Mouse (Mus musculus): ENCODE data around the gene Dcn.

- TF ChIP-seq CTCF (conservative IDR thresholded peaks at IDR 0.05; ENCODE audit: insufficient read depth, insufficient read length, low read depth, low read length) (no peak), POLR2A (IDR thresholded peaks at IDR 0.05; ENCODE audit: low read depth, low read length) (no peak)
These were observed 26.5 kb upstream of the Dcn start for GRCm38 (mm10) chr10:97452886-97453285.

All from kidney, adult 2 months (tissue).